Mouse (Mus musculus) CH12.LX (cell line): ENCODE data around the gene Gli3.

Experiments used
- CTCF ChIP-seq, 2 experiments: IDR thresholded peaks in 1 of 2; conservative IDR thresholded peaks in 1 of 2; 2 replicates each; pipeline ENCODE4 v1.5.1; 2011 to 2012; ENCODE audit warnings: low read depth in 2 of 2, low read length in 2 of 2, improper control_type of control experiment in 1 of 2, inconsistent platforms in 1 of 2, mild to moderate bottlenecking in 1 of 2, moderate library complexity in 1 of 2
- E2F4 ChIP-seq: IDR thresholded peaks from 2 replicates; pipeline ENCODE4 v1.6.1; 2011; ENCODE audit warnings: low read depth, low read length, improper control_type of control experiment; ENCODE audit not compliant: insufficient replicate concordance
- EP300 ChIP-seq: IDR thresholded peaks from 2 replicates; pipeline ENCODE4 v1.6.1; 2011; ENCODE audit warnings: low read length, improper control_type of control experiment
- MXI1 ChIP-seq: IDR thresholded peaks from 2 replicates; pipeline ENCODE4 v1.6.1; 2011; ENCODE audit warnings: mild to moderate bottlenecking, low read depth, low read length, improper control_type of control experiment
- NELFE ChIP-seq: IDR thresholded peaks from 2 replicates; pipeline ENCODE4 v1.6.1; 2011; ENCODE audit warnings: low read depth, low read length, improper control_type of control experiment
- POLR2A ChIP-seq: IDR thresholded peaks from 2 replicates; pipeline ENCODE4 v1.6.1; 2011; ENCODE audit warnings: low read depth, mild to moderate bottlenecking, improper control_type of control experiment, low read length
- POLR2AphosphoS2 ChIP-seq: IDR thresholded peaks from 2 replicates; pipeline ENCODE4 v1.6.1; 2011; ENCODE audit warnings: low read depth, low read length, improper control_type of control experiment
- SIN3A ChIP-seq: IDR thresholded peaks from 2 replicates; pipeline ENCODE4 v1.6.1; 2012; ENCODE audit warnings: low read length, improper control_type of control experiment, inconsistent platforms
- USF1 ChIP-seq: IDR thresholded peaks from 2 replicates; pipeline ENCODE4 v1.6.1; 2014; ENCODE audit warnings: low read depth, mild to moderate bottlenecking, inconsistent platforms, low read length, improper control_type of control experiment
- ZC3H11A ChIP-seq: IDR thresholded peaks from 2 replicates; pipeline ENCODE4 v1.6.1; 2012; ENCODE audit warnings: low read depth, mild to moderate bottlenecking, inconsistent platforms, low read length, improper control_type of control experiment

DNA sequence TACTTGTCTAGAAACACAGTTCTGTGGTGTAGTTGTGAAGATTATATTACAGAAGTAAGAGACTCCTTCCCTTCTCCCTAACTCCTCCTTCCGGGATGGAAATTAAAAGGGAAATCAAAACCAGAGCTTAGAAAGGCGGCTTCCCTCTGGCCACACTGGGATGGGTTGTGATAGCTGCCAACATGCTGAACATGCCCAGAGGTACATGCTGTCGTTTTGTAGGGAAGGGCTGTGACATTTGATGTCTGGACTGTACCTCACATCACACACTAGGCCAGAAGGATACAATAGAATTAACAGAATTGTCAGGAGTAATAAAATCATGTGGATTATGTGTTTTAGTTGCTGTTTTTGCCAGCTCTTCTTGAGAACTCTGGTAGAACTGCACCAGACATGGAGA lies 68.5 kb downstream of the Gli3 start:
- no peak for TF ChIP-seq SIN3A
- no peak for TF ChIP-seq CTCF (conservative IDR thresholded peaks at IDR 0.05 in 1 of 2, IDR thresholded peaks at IDR 0.05 in 1 of 2; ENCODE audit: low read depth in 2 of 2, low read length in 2 of 2)
- TF ChIP-seq ZC3H11A, result no peak
- no peak for TF ChIP-seq POLR2A
- no peak for TF ChIP-seq E2F4
- no peak for TF ChIP-seq POLR2AphosphoS2
- no peak for TF ChIP-seq USF1
- TF ChIP-seq NELFE, result no peak
- TF ChIP-seq EP300, result no peak
- TF ChIP-seq MXI1, result no peak
